Mouse (Mus musculus) CD4-positive helper T cell, adult 2 months (primary cell): ENCODE measurements around the gene Padi2.

Source experiments
- DNase-seq: peaks from one replicate; pipeline ENCODE4 v3.0.0-alpha.2; 2012; ENCODE audit warnings: low read depth, missing footprints, low spot score

The Padi2 gene

GRCm38 (mm10) chr4:140881026-140881670, 25.0 kb upstream of the Padi2 start:
- DNase-seq = no peak

- no peak for DNase-seq
These were observed 24.4 kb upstream of the Padi2 start for GRCm38 (mm10) chr4:140881771-140882170.

GRCm38 (mm10) chr4:140882365-140882764, 23.8 kb upstream of the Padi2 start:
- no peak for DNase-seq

GRCm38 (mm10) chr4:140882981-140883380, 23.2 kb upstream of the Padi2 start:
- no peak for DNase-seq

GRCm38 (mm10) chr4:140883852-140884251, 22.3 kb upstream of the Padi2 start:
- DNase-seq = no peak

GRCm38 (mm10) chr4:140891525-140892162, 14.5 kb upstream of the Padi2 start:
- DNase-seq = no peak

- no peak for DNase-seq
These were observed 14.0 kb upstream of the Padi2 start for GRCm38 (mm10) chr4:140892163-140892530.

- DNase-seq = no peak
These were observed 1.2 kb upstream of the Padi2 start for GRCm38 (mm10) chr4:140904776-140905425.

GRCm38 (mm10) chr4:140905426-140905871, 695 bp upstream of the Padi2 start:
- peak; percentile 47 for DNase-seq

- DNase-seq = no peak
These were observed 710 bp downstream of the Padi2 start for GRCm38 (mm10) chr4:140906827-140907280.

- no peak for DNase-seq
These were observed 1.3 kb downstream of the Padi2 start for GRCm38 (mm10) chr4:140907306-140908024.

GRCm38 (mm10) chr4:140908627-140909026, 2.5 kb downstream of the Padi2 start:
- DNase-seq = no peak

- no peak for DNase-seq
These were observed 3.4 kb downstream of the Padi2 start for GRCm38 (mm10) chr4:140909536-140909935.

- DNase-seq = no peak
These were observed 4.6 kb downstream of the Padi2 start for GRCm38 (mm10) chr4:140910661-140911310.

- DNase-seq = no peak
These were observed 5.3 kb downstream of the Padi2 start for GRCm38 (mm10) chr4:140911416-140911815.

- DNase-seq = no peak
These were observed 6.2 kb downstream of the Padi2 start for GRCm38 (mm10) chr4:140912271-140912833.

GRCm38 (mm10) chr4:140913565-140913964, 7.4 kb downstream of the Padi2 start:
- no peak for DNase-seq

- DNase-seq = no peak
These were observed 8.6 kb downstream of the Padi2 start for GRCm38 (mm10) chr4:140914731-140915131.

GRCm38 (mm10) chr4:140915235-140915634, 9.1 kb downstream of the Padi2 start:
- DNase-seq = no peak

- no peak for DNase-seq
These were observed 10.2 kb downstream of the Padi2 start for GRCm38 (mm10) chr4:140916296-140916695.

GRCm38 (mm10) chr4:140917451-140917850, 11.3 kb downstream of the Padi2 start:
- DNase-seq = no peak
